Mouse (Mus musculus) limb, embryonic 14.5 days (tissue): Measurements from ENCODE around the gene Acoxl. TPM values are rescaled to one million over a fixed set of nuclear protein-coding genes. Genes with fewer than 3 reads are reported as not detected.

Experiments used
- ATAC-seq: fragments of 200-750 bp; cut with Nextera tagmentation; 2 replicates; pipeline ENCODE4 v1.8.0; 2017; ENCODE audit warnings: low read depth, moderate number of reproducible peaks, moderate TSS enrichment; ENCODE audit not compliant: low FRiP score
- DNase-seq: peaks from one replicate; pipeline ENCODE4 v3.0.0-alpha.2; 2015; ENCODE audit warnings: low spot score
- H3K27ac ChIP-seq: fragments of 300-500 bp; sonication (generic); replicated peaks from 2 replicates; pipeline ENCODE4 v1.5.1; 2014; ENCODE audit warnings: low read depth, mild to moderate bottlenecking, low read length, moderate library complexity, mixed read lengths
- H3K27me3 ChIP-seq: fragments of 300-500 bp; sonication (generic); 2 replicates; pipeline ENCODE4 v1.6.1; 2014; ENCODE audit warnings: low read length, mixed read lengths; ENCODE audit not compliant: control insufficient read depth, insufficient read depth
- H3K36me3 ChIP-seq: fragments of 300-500 bp; sonication (generic); 2 replicates; pipeline ENCODE4 v1.6.1; 2014; ENCODE audit warnings: mild to moderate bottlenecking, low read length, moderate library complexity, mixed read lengths; ENCODE audit not compliant: control insufficient read depth, insufficient read depth
- H3K4me1 ChIP-seq: fragments of 300-500 bp; sonication (generic); 2 replicates; pipeline ENCODE4 v1.6.1; 2014; ENCODE audit warnings: antibody characterized with exemption, low read length, mixed read lengths; ENCODE audit not compliant: control insufficient read depth, insufficient read depth
- H3K4me2 ChIP-seq: fragments of 300-500 bp; sonication (generic); replicated peaks from 2 replicates; pipeline ENCODE4 v1.6.1; 2014; ENCODE audit warnings: low read depth, mild to moderate bottlenecking, low read length, moderate library complexity; ENCODE audit not compliant: severe bottlenecking
- H3K4me3 ChIP-seq: fragments of 300-500 bp; sonication (generic); replicated peaks from 2 replicates; pipeline ENCODE4 v1.5.1; 2014; ENCODE audit warnings: low read length
- H3K9ac ChIP-seq: fragments of 300-500 bp; sonication (generic); 2 replicates; pipeline ENCODE4 v1.6.1; 2014; ENCODE audit warnings: mild to moderate bottlenecking, low read depth, low read length, moderate library complexity; ENCODE audit not compliant: severe bottlenecking
- H3K9me3 ChIP-seq: fragments of 300-500 bp; sonication (generic); 2 replicates; pipeline ENCODE4 v1.6.1; 2016; ENCODE audit warnings: low read length; ENCODE audit not compliant: control insufficient read depth
- POLR2A ChIP-seq: fragments of 200-500 bp; IDR thresholded peaks from 2 replicates; pipeline ENCODE4 v1.8.0; 2012; ENCODE audit warnings: inconsistent platforms, mild to moderate bottlenecking, moderate library complexity, borderline replicate concordance; ENCODE audit not compliant: insufficient read depth, insufficient read length; ENCODE audit errors: extremely low read depth
- WGBS: fragments of 180-500 bp; shearing (Covaris S2); extraction: QIAGEN DNeasy Blood & Tissue Kit; methylation state at CpG from one replicate; pipeline ENCODE4 v1.1.7; 2014; 5-methylcytosine and 5-hydroxymethylcytosine counted together
- polyA plus RNA-seq, 2 experiments: library from polyadenylated mRNA; depleted of rRNA in 1 of 2; stranded (reverse) in 1 of 2; unstranded in 1 of 2; fragments of >200 nt; fragmentation: Nextera tagmentation in 1 of 2; extraction: Ambion mirVana in 1 of 2; gene quantifications; 2 replicates each; pipeline versions ENCODE4 v1.2.1 to v1.2.3; 2012 to 2014

Gene Acoxl
- polyA plus RNA-seq, 2 experiments = 0.13 TPM; not detected in 1

GRCm38 (mm10) chr2:128155412-128156066 lies 316.9 kb downstream of the Acoxl start:
- WGBS = 80% methylated on average over 13 of the region's 13 CpGs
- ATAC-seq = no peak
- H3K36me3 ChIP-seq = peaks cover 52% of the 10 kb centered on the region
- TF ChIP-seq POLR2A = no peak
- H3K4me2 ChIP-seq = no peak overlapping the region
- no peaks in the 10 kb centered on the region for H3K27me3 ChIP-seq
- no peaks in the 10 kb centered on the region for H3K9me3 ChIP-seq
- H3K27ac ChIP-seq = no peak overlapping the region
- no peak overlapping the region for H3K9ac ChIP-seq
- H3K4me3 ChIP-seq = no peak overlapping the region
- DNase-seq = no peak
- H3K4me1 ChIP-seq = peaks cover 35% of the 10 kb centered on the region

- no peak overlapping the region for H3K9ac ChIP-seq
- no peaks in the 10 kb centered on the region for H3K9me3 ChIP-seq
- TF ChIP-seq POLR2A = no peak
- H3K27ac ChIP-seq = no peak overlapping the region
- DNase-seq (no peak), ATAC-seq (0 out of 2 replicates have a peak, but pooled peaks have one; percentile 3)
- WGBS = 67% methylated on average over 5 of the region's 5 CpGs
- no peaks in the 10 kb centered on the region for H3K27me3 ChIP-seq
- H3K4me2 ChIP-seq = no peak overlapping the region
- peaks cover 35% of the 10 kb centered on the region for H3K4me1 ChIP-seq
- no peak overlapping the region for H3K4me3 ChIP-seq
- H3K36me3 ChIP-seq = peaks cover 52% of the 10 kb centered on the region
Observed at GRCm38 (mm10) chr2:128156067-128156462, 317.4 kb downstream of the Acoxl start.

GRCm38 (mm10) chr2:128156557-128157412 lies 318.1 kb downstream of the Acoxl start:
- Histone ChIP-seq H3K27ac (no peak overlapping the region), H3K27me3 (no peaks in the 10 kb centered on the region), H3K9ac (no peak overlapping the region), H3K36me3 (peaks cover 52% of the 10 kb centered on the region), H3K9me3 (no peaks in the 10 kb centered on the region), H3K4me2 (no peak overlapping the region), H3K4me1 (peaks cover 35% of the 10 kb centered on the region), H3K4me3 (no peak overlapping the region)
- 74% methylated on average over 12 of the region's 12 CpGs for WGBS
- no peak for TF ChIP-seq POLR2A
- no peak for ATAC-seq
- DNase-seq = no peak

- Histone ChIP-seq H3K27me3 (no peaks in the 10 kb centered on the region), H3K4me2 (no peak overlapping the region), H3K9me3 (no peaks in the 10 kb centered on the region), H3K4me1 (peaks cover 28% of the 10 kb centered on the region), H3K4me3 (no peak overlapping the region), H3K36me3 (peaks cover 44% of the 10 kb centered on the region), H3K9ac (peak overlapping the region; percentile 31; the same call in 1 of the 2 replicates), H3K27ac (0 out of 2 replicates have a peak overlapping the region, but pooled peaks have one; percentile 33)
- ATAC-seq (no peak), DNase-seq (no peak)
- no peak for TF ChIP-seq POLR2A
- 85% methylated on average over 17 of the region's 17 CpGs for WGBS
Observed at GRCm38 (mm10) chr2:128158734-128159410, 320.2 kb downstream of the Acoxl start.

- H3K9ac ChIP-seq = no peak overlapping the region
- DNase-seq = no peak
- no peaks in the 10 kb centered on the region for H3K9me3 ChIP-seq
- no peak for TF ChIP-seq POLR2A
- H3K4me2 ChIP-seq = no peak overlapping the region
- no peaks in the 10 kb centered on the region for H3K27me3 ChIP-seq
- WGBS = 62% methylated on average over 7 of the region's 7 CpGs
- no peak overlapping the region for H3K27ac ChIP-seq
- no peak overlapping the region for H3K4me3 ChIP-seq
- H3K36me3 ChIP-seq = peaks cover 38% of the 10 kb centered on the region
- no peak for ATAC-seq
- peaks cover 28% of the 10 kb centered on the region for H3K4me1 ChIP-seq
Observed at GRCm38 (mm10) chr2:128159619-128160125, 321.0 kb downstream of the Acoxl start.
